Mouse (Mus musculus) activated CD4-positive, CD25-positive, alpha-beta regulatory T cell, adult 4 months (primary cell): Measurements from ENCODE around the gene Rnf224. TPM values are rescaled to one million over a fixed set of nuclear protein-coding genes. Genes with fewer than 3 reads are reported as not detected.
A peak's percentile ranks its signal among the peaks of the same experiment; 100 is the strongest.

Experiments used
- ATAC-seq: one replicate; pipeline ENCODE4 v1.8.0; 2017
- polyA plus RNA-seq, 2 experiments: library from polyadenylated mRNA; unstranded; fragments of 100-300 nt; shearing (Covaris generic); gene quantifications; one replicate each; pipeline ENCODE4 v1.2.1; 2017

The Rnf224 gene
- polyA plus RNA-seq, 2 experiments from 2014 or later = not detected

DNA sequence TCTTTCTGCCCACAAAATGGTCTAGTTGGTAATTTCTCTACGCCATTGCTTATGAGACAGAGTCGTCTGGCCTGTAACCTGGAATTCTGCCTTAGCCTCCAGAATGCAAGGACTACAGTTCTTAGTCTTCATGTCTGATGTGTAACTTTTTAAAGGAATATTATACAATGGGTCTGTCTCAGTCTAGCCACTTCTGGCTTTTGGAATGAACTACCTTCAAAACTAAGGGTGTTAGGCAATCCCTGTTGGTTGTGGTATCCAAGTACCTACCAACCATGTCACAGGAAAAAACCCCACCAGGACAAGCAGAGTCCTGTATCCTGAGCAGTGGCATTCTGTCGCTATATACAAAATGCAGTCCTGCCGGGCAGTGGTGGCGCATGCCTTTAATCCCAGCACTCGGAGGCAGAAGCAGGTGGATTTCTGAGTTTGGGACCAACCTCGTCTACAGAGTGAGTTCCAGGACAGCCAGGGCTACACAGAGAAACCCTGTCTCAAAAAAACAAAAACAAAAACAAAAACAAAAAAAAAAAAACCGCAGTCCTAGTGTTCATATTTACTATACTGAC lies 10.7 kb downstream of the Rnf224 start:
- ATAC-seq = no peak

DNA sequence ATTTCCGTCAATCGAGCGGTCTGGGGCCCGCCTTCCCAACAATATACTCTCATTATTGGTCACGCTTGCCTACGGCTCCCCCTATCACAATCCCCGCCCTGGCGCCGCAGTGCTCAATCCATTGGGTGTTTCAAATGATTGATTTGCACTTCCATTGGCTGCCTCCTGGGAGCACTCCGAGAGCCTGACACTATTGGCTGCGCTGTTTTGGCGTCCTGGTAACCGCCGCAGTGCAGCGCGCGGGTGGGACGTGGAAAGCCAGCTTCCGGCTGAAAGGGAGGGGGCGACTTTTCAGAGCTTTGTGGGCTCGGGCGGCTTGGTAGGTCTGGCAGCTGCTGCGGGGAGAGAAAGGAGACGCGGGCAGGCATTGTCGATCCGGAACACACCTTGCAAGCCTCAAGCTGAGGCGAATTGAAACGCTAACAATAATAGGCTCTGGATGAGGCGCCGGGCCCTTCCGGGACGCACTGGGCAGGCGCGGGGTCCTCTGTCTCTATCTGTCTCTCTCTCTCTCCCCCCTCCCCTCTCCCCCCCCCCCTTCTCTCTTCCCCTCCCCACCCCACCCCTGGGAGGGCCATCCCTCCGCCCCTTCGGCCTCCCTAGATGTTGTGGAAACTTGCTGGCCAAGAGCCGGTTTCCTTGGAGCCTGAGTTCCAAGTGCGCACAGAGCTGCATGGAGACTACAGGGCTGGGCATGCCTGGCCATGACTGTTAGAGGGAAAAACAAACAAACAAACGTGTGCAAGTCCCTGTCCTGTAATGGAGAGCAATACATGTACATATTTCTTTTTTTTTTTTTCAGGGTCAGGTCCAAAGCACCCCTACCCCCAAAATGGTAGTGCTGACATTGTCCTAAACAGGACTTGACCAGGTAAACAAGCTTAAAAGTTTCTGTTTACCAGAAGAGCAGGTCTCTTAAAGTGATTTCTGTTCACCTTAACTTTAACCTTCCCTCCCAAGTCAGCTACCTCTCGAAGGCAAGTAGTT lies 11.5 kb downstream of the Rnf224 start:
- ATAC-seq = peak; percentile 87

GRCm38 (mm10) chr2:25224492-25224765 lies 12.2 kb downstream of the Rnf224 start, which contains the start of gene Tubb4b:
Gene Tubb4b, minus strand, starts transcription at chr2:25224702.
- ATAC-seq = no peak

GRCm38 (mm10) chr2:25223681-25224491 lies 12.7 kb downstream of the Rnf224 start:
- ATAC-seq = peak; percentile 6

DNA sequence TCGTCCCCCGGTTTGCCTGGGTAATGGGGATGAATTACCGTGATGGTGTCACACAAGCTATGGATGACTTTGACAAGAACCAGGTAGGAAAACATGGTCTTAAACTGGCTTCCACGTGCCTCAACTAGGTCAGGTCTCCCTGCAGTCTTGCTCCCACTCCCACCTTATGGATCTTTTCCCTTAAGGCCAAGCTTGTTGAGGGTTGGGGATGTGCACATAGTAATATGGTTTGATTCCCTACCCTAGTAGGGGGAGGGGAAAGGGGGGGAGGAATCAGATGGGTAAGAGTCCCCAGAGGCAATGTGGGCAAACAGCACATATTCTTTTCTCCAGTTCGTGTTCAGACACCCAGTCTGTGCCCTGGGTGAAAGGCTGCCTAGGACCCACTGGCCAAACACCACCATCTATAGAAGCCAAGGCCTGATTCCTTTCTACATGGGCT lies 15.2 kb downstream of the Rnf224 start:
- no peak for ATAC-seq

DNA sequence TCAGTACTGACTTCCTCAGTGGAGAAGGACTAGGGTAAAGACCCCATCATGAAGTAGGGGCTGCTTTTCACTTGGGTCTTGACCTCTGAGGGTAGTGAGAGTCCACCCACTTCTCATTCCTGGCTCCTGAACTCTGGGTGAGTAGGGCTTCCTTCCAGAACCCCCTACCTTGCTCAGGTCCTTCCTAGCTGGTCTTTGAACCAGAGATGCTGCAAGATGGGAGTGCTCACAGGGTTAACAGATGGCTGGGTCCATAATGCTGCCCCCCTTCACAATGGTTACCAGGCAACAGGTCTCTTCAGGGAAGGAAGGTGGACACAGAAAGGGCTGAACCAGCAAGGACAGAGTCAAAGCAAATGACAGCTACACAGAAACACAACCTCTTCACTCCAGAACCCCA lies 18.1 kb downstream of the Rnf224 start, which contains the start of gene Fam166a:
Gene Fam166a, plus strand, starts transcription at position 301 of the 400 bp plus-strand sequence.
- ATAC-seq = no peak

DNA sequence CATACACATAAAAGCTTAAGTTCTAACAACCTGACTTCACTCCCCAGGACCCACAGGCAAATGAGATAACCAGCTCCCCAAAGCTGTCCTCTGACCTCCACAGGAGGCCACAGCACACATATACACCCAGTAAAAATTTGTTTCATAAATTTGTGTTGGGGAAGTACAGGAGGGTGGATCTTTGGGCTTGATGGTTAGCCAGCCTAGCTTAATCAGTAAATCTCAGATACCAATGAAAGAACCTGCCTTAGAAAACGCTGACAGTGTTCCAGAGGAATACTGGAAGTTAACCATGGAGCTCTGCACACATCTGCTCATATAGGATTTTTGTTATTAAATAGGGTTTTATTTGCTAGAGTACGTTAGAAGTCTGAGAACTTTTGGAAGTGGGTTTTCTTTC lies 18.9 kb downstream of the Rnf224 start:
- no peak for ATAC-seq

DNA sequence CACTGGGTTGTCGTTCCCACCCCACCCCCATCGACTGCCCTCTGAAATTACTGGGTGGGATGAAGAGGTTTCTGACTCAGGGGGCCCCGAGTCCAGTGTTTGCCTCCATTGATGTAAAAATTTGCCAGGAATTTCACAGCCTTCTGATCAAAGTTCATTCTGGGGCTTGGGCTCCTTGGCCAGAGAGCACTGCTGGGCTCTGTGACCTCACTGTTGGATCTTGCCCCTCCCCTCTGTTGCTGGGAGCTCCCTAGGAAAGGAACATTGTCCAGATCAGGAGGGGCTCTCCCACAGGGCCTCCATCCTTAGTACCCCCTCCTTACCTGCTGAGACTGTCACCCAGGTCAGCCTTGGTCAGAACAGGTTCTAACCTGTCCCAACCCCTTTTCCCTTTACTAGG lies 22.1 kb downstream of the Rnf224 start, which contains the start of gene Stpg3:
Gene Stpg3, minus strand, starts transcription at position 194 of the 400 bp plus-strand sequence.
- ATAC-seq = no peak

GRCm38 (mm10) chr2:25213266-25213865 lies 23.2 kb downstream of the Rnf224 start:
- no peak for ATAC-seq

- peak; percentile 95 for ATAC-seq
These were observed 25.4 kb downstream of the Rnf224 start, which contains the start of gene Nelfb for GRCm38 (mm10) chr2:25211121-25211670. Gene Nelfb, minus strand, starts transcription at chr2:25211489.

DNA sequence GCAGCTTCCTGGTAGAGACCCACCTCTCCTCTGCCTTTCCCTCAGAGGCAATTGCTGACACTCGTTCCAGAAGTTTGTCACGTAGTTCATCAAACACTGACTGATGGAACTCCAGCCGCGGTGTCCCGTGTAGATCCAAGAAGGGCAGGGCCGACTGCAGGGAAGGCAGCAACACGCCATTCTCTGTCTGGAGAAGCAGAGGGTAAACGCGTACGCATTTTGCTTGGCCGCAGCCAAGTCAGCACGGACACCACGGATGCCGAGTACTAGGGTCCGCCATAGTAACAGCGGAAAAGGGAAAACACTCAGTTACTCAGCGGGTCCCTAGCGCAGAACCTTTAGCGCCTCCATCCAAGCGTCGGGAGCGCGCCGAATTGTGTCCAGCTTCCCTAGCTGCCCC lies 25.9 kb downstream of the Rnf224 start:
- no peak for ATAC-seq

- ATAC-seq = no peak
These were observed 29.0 kb downstream of the Rnf224 start for GRCm38 (mm10) chr2:25207593-25207992.

GRCm38 (mm10) chr2:25203631-25204214 lies 32.9 kb downstream of the Rnf224 start:
- ATAC-seq = no peak

DNA sequence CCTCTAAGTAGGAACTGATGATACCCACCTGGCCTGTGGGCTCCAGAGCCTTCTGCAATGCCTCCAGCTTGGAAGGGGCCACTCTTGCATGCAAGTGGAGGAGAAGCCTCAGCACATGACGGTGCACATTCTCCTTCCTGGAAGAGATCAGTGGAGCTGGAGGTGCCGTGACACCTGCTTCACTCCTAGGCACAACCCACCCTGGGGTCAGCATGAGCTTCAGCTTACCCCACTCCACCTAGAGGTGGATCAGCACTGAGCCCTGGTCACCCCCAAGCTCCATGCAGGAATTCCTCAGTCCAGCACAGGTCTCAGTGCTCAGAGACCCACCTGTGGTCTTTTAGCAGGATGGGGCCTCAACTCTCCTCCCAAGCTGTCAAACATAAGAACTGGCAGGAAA lies 36.0 kb downstream of the Rnf224 start:
- no peak for ATAC-seq

DNA sequence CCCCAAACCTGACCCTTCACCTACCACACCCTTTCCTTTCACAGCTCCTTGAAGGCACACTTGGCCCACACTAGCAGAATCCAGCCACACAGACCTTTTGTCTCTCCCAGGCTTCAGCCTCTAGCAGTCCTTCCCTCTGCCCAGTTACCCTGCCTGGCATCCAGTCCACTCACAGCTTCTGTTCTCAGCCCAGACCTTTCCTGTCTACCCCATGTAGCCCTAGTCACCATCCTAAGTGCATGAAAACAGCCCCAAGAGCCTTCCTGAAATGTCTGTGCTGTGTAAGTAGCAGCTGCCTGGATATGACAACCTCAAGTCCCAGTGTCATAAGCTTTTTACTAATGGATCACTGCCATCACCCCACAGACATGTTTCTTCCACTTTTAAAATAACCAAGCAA lies 38.6 kb downstream of the Rnf224 start:
- no peak for ATAC-seq

DNA sequence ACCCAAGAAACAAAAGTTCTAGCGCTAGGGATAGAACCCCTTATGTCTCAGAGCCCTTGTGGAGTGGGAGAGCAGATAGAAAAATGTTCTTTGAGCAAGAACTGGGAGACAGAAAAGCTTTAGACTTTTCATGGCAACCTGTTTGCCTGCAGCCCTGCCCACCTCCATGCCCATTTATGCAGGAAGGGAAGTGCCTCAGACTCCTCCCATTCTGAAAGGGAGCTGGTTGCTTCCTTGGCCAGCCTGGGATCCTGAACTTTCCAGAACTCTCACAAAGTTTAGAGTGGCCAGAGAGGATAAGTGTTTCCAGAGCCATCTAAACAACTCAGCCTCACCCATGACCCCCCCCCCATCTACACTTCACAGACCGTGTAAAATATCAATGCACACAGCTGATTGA lies 39.4 kb downstream of the Rnf224 start:
- ATAC-seq = no peak

GRCm38 (mm10) chr2:25196172-25196954 lies 40.2 kb downstream of the Rnf224 start, which contains the start of gene Tor4a:
Gene Tor4a, minus strand, starts transcription at chr2:25196886.
- ATAC-seq = peak; percentile 60

- peak; percentile 48 for ATAC-seq
These were observed 41.1 kb downstream of the Rnf224 start for GRCm38 (mm10) chr2:25195211-25196156.

DNA sequence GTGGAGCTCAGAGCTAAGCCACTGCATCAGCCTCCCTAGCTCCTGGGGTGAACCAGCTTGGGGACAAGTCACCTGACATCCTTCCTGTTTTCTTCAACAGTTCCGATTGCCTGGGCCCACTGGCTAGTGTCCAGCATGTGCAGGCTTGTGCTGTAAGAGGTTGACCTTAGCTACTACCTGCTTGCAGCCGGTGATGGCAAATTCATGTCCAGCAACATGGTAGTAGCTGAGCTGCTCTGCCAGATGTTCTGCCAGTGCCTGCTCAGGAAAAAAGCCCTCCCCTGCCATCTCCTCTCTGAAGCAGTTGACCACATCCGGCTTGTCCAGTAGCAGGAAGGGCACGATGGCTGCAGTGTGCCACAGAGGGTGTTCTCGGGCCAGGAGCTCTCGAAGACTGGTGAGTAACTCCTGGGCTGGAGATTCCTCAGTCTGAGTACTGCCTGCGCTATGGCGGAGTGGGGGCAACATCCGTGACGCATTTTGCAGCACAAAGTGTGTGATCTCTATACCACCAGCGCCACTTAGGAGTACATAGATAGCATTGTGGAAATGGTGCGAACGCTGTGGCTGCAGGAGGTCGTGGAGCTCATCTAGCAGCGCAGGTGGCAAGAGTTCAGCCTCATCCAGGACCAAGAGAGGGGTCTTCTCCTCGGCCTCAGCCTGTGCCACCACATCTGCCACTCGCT lies 42.0 kb downstream of the Rnf224 start:
- ATAC-seq = no peak
